17 mouse cellular contexts compared by ENCODE assay signal in the genomic region with DNA sequence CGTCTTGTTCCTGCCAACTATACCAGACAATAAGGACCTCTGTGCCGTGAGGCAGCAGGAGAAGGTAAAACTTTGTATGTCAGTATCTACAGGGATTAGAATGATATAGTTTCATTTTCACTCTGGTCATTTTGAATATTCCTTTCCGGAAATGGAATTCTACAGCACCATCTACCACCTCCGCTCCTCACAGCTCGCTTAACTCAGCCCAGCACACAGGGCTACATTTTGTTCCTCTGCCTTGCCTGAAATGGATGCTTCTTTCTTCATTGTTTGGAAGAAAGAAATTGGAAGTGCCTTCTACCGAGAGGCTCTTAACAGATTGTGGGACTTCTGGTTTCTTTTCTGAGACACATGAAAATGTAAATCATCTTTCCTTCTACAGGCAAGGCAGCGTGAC.
DNase-seq lines count a peak whose midpoint lies in the region; ATAC-seq and TF ChIP-seq lines count a peak whose summit lies in the region.
"Had no signal": no experiment of that assay in that cellular context is flagged by ENCODE, and none has a peak within 500 bp of the region (broad histone marks: within the 10 kb centered on the region; RNA-seq: fewer than 3 reads in every experiment).

No protein-coding gene starts in this region.

- H3K4me1 ChIP-seq in lung, embryonic 14.5 days (ENCODE audit: insufficient read depth), result no peaks in the 10 kb centered on the region
- no peaks in the 10 kb centered on the region for H3K4me1 ChIP-seq in MEL (ENCODE audit: control insufficient read depth in 1 of 2, insufficient read depth in 2 of 2, low read length in 2 of 2)
- no peaks in the 10 kb centered on the region for H3K4me1 ChIP-seq in neural tube, embryonic 15.5 days
- H3K4me1 ChIP-seq: kidney, embryonic 15.5 days; midbrain, embryonic 10.5 days had no signal

- H3K79me2 ChIP-seq in MEL (ENCODE audit: control insufficient read depth, insufficient read depth, low read length, poor library complexity), result no peaks in the 10 kb centered on the region

- TF ChIP-seq CTCF in lung, embryonic 14.5 days (IDR thresholded peaks at IDR 0.05; ENCODE audit: low read depth), result no peak
- no peak for TF ChIP-seq CTCF in MEL (IDR thresholded peaks at IDR 0.05 in 2 of 3, conservative IDR thresholded peaks at IDR 0.05 in 1 of 3; ENCODE audit: control insufficient read depth in 1 of 3, insufficient read depth in 1 of 3, low read depth in 2 of 3, low read length in 3 of 3, poor library complexity in 1 of 3, severe bottlenecking in 1 of 3)

- H3K9ac ChIP-seq in lung, embryonic 14.5 days, result no peak overlapping the region
- no peak overlapping the region for H3K9ac ChIP-seq in MEL (ENCODE audit: control insufficient read depth, low read depth, low read length, poor library complexity, severe bottlenecking)
- H3K9ac ChIP-seq in neural tube, embryonic 15.5 days (replicated peaks), result no peak overlapping the region
- H3K9ac ChIP-seq: hindbrain, embryonic 14.5 days; kidney, embryonic 15.5 days had no signal

- TF ChIP-seq RAD21 in MEL (IDR thresholded peaks at IDR 0.05; ENCODE audit: low read depth, low read length), result no peak

- H3K27me3 ChIP-seq in lung, embryonic 14.5 days (ENCODE audit: insufficient read depth, low read length), result no peaks in the 10 kb centered on the region
- no peaks in the 10 kb centered on the region for H3K27me3 ChIP-seq in MEL (ENCODE audit: control insufficient read depth in 1 of 2, insufficient read depth in 2 of 2, low read length in 2 of 2)
- H3K27me3 ChIP-seq in neural tube, embryonic 15.5 days (replicated peaks), result no peaks in the 10 kb centered on the region

- no peaks in the 10 kb centered on the region for H3K36me3 ChIP-seq in lung, embryonic 14.5 days (ENCODE audit: insufficient read depth)
- H3K36me3 ChIP-seq in MEL (ENCODE audit: control insufficient read depth in 1 of 2, insufficient read depth in 2 of 2, low read length in 2 of 2), result no peaks in the 10 kb centered on the region
- H3K36me3 ChIP-seq in neural tube, embryonic 15.5 days, result no peaks in the 10 kb centered on the region
- H3K36me3 ChIP-seq: kidney, embryonic 15.5 days; midbrain, embryonic 10.5 days had no signal

- no peak overlapping the region for H3K4me2 ChIP-seq in lung, embryonic 14.5 days
- no peak overlapping the region for H3K4me2 ChIP-seq in neural tube, embryonic 15.5 days
- H3K4me2 ChIP-seq: heart, embryonic 11.5 days had no signal

- H3K27ac ChIP-seq in lung, embryonic 14.5 days (ENCODE audit: low read depth), result no peak overlapping the region
- H3K27ac ChIP-seq in MEL (ENCODE audit: control insufficient read depth, low read depth, low read length), result no peak overlapping the region
- no peak overlapping the region for H3K27ac ChIP-seq in neural tube, embryonic 15.5 days (replicated peaks)
- H3K27ac ChIP-seq: hindbrain, embryonic 14.5 days; kidney, embryonic 15.5 days; midbrain, embryonic 10.5 days had no signal

- whole genome bisulfite sequencing in lung, embryonic 14.5 days, result 50% methylated on average over 7 of the region's 7 CpGs
- 37% methylated on average over 7 of the region's 7 CpGs for WGBS in large intestine, adult 2 months
- WGBS in neural tube, embryonic 15.5 days, result 63% methylated on average over 7 of the region's 7 CpGs

- no peaks in the 10 kb centered on the region for H3K9me3 ChIP-seq in lung, embryonic 14.5 days (ENCODE audit: low read depth, low read length)
- no peaks in the 10 kb centered on the region for H3K9me3 ChIP-seq in MEL (replicated peaks; ENCODE audit: insufficient read depth, low read length)
- H3K9me3 ChIP-seq in neural tube, embryonic 15.5 days (replicated peaks), result no peaks in the 10 kb centered on the region
- H3K9me3 ChIP-seq: kidney, embryonic 15.5 days; midbrain, embryonic 10.5 days had no signal

- TF ChIP-seq POLR2A in MEL (IDR thresholded peaks at IDR 0.05; ENCODE audit: control insufficient read depth in 1 of 2, insufficient read depth in 1 of 2, low read depth in 1 of 2, low read length in 2 of 2, poor library complexity in 1 of 2), result no peak

- H3K4me3 ChIP-seq in lung, embryonic 14.5 days (ENCODE audit: low read depth, low read length), result no peak overlapping the region
- H3K4me3 ChIP-seq in MEL (ENCODE audit: control insufficient read depth in 1 of 2, insufficient read depth in 1 of 2, low read depth in 2 of 2, low read length in 2 of 2), result peak overlapping the region; percentile 39 to 46; a peak in 3 of 4 replicates
- H3K4me3 ChIP-seq in neural tube, embryonic 15.5 days (replicated peaks), result no peak overlapping the region
- H3K4me3 ChIP-seq: erythroblast, embryonic 14.5 days; kidney, embryonic 15.5 days; midbrain, embryonic 10.5 days had no signal

- no peak for TF ChIP-seq EP300 in MEL (IDR thresholded peaks at IDR 0.05; ENCODE audit: low read depth in 1 of 2, low read length in 2 of 2)

- DNase-seq in frontal cortex, postnatal 14 days (ENCODE audit: low spot score in 2 of 2), result no peak
- peak; percentile 3 for DNase-seq in lung, embryonic 14.5 days
- no peak for DNase-seq in lung, postnatal 36 days
- DNase-seq in MEL (ENCODE audit: low read depth, low spot score), result peak; percentile 11
- DNase-seq in large intestine, adult 2 months (ENCODE audit: low read depth, low spot score), result peak; percentile 1
- DNase-seq in spleen, postnatal 14 days (ENCODE audit: low spot score in 2 of 2), result no peak
- DNase-seq: cerebellum, adult 18-20 months; gastrocnemius, postnatal 10 days; thymus, postnatal 36 days had no signal

- ATAC-seq in frontal cortex, adult (ENCODE audit: low TSS enrichment), result peak; percentile 91
- ATAC-seq in lung, embryonic 14.5 days (ENCODE audit: insufficient read depth), result no peak
- ATAC-seq in neural tube, embryonic 15.5 days (ENCODE audit: low FRiP score), result no peak
- ATAC-seq: CD4-positive, CD25-positive, alpha-beta regulatory T cell, adult 4 months had no signal

TF ChIP-seq in MEL, 35 proteins besides CTCF, POLR2A, EP300 and RAD21:
- no peak for TF ChIP-seq JUND (IDR thresholded peaks at IDR 0.05; ENCODE audit: low read depth, low read length)
- no peak for TF ChIP-seq SIN3A (IDR thresholded peaks at IDR 0.05; ENCODE audit: low read length)
- no peak for TF ChIP-seq MEF2A (IDR thresholded peaks at IDR 0.05; ENCODE audit: extremely low read depth, insufficient replicate concordance, low read depth, low read length, poor library complexity, severe bottlenecking)
- TF ChIP-seq GABPA (IDR thresholded peaks at IDR 0.05; ENCODE audit: low read depth, low read length), result no peak
- TF ChIP-seq BHLHE40 (IDR thresholded peaks at IDR 0.05; ENCODE audit: borderline replicate concordance, low read depth, low read length), result no peak
- no peak for TF ChIP-seq TAL1 (IDR thresholded peaks at IDR 0.05; ENCODE audit: low read length)
- no peak for TF ChIP-seq KAT2A (conservative IDR thresholded peaks at IDR 0.05; ENCODE audit: low read depth, low read length)
- no peak for TF ChIP-seq RCOR1 (IDR thresholded peaks at IDR 0.05; ENCODE audit: low read depth, low read length)
- no peak for TF ChIP-seq ZMIZ1 (IDR thresholded peaks at IDR 0.05; ENCODE audit: low read depth, low read length)
- no peak for TF ChIP-seq NELFE (IDR thresholded peaks at IDR 0.05; ENCODE audit: low read depth, low read length)
- no peak for TF ChIP-seq CHD2 (IDR thresholded peaks at IDR 0.05; ENCODE audit: low read length)
- TF ChIP-seq UBTF (IDR thresholded peaks at IDR 0.05; ENCODE audit: borderline replicate concordance, insufficient read depth, low read depth, low read length), result no peak

Comparison
In these comparisons a context has a peak if more than half of its experiments do, and no peak if none do; other contexts are left out.
1. DNase-seq: peak in lung, embryonic 14.5 days (single experiment), MEL (single experiment) and large intestine, adult 2 months (single experiment); none in frontal cortex, postnatal 14 days (0 of 2), lung, postnatal 36 days (single experiment) and spleen, postnatal 14 days (0 of 2).
2. H3K4me3 ChIP-seq: peak in MEL (2 of 2); none in lung, embryonic 14.5 days (single experiment) and neural tube, embryonic 15.5 days (single experiment).